Mouse (Mus musculus): ENCODE measurements around the gene Sorbs1.

GRCm38 (mm10) chr19:40506965-40507364, 6.6 kb downstream of the Sorbs1 start:
- no peak for TF ChIP-seq CTCF (IDR thresholded peaks at IDR 0.05; ENCODE audit: low read depth)
- TF ChIP-seq EP300 (optimal IDR thresholded peaks at IDR 0.05) = no peak

Data from stomach, postnatal 0 days (tissue).